Comparison of ENCODE assay signal across 17 mouse cellular contexts in the genomic region with DNA sequence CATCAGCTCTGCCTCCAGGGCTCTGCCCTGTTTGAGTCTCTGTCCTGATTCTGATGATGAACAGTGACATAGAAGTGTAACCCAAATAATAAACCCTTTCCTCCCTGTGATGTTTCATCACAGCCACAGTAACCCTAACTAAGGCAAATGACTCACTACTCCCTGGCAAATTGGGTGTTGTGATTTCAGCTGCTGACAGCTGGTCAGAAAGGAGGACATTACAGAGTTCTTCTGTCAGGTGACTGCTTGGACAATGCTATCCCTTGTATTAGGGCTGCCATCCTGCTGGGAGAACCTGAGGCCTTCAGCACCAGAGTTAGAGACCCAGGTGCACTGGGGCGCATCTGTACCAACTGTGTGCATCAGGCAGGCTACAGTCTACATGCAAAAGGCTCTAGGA. TPM values are rescaled to one million over a fixed set of nuclear protein-coding genes. Genes with fewer than 3 reads are reported as not detected.
A peak's percentile ranks its signal among the peaks of the same experiment; 100 is the strongest.
DNase-seq lines count a peak whose midpoint lies in the region; TF ChIP-seq lines count a peak whose summit lies in the region.
"Had no signal": no experiment of that assay in that cellular context is flagged by ENCODE, and none has a peak within 500 bp of the region (broad histone marks: within the 10 kb centered on the region; RNA-seq: fewer than 3 reads in every experiment).

No protein-coding gene starts in this region.

- no peaks in the 10 kb centered on the region for H3K36me3 ChIP-seq in thymus, adult 2 months (ENCODE audit: control insufficient read depth, insufficient read depth, low read length)
- H3K36me3 ChIP-seq: heart, embryonic 12.5 days; hindbrain, embryonic 15.5 days had no signal

- TF ChIP-seq CTCF in embryonic fibroblast, embryonic 13.5 days (IDR thresholded peaks at IDR 0.05; ENCODE audit: borderline replicate concordance, insufficient read depth, low read length), result no peak
- TF ChIP-seq CTCF in thymus, adult 2 months (IDR thresholded peaks at IDR 0.05; ENCODE audit: borderline replicate concordance, control insufficient read depth, extremely low read depth, insufficient read depth, low read length, poor library complexity), result no peak

- peaks cover 3% of the 10 kb centered on the region for H3K4me1 ChIP-seq in embryonic fibroblast, embryonic 13.5 days (ENCODE audit: control insufficient read depth, insufficient read depth, low read length)
- peaks cover 6% of the 10 kb centered on the region; the same call in 1 of the 2 replicates for H3K4me1 ChIP-seq in thymus, adult 2 months (replicated peaks; ENCODE audit: control insufficient read depth, insufficient read depth, low read length)
- H3K4me1 ChIP-seq: hindbrain, embryonic 15.5 days had no signal

- no peak for TF ChIP-seq POLR2A in embryonic fibroblast, embryonic 13.5 days (IDR thresholded peaks at IDR 0.05; ENCODE audit: low read depth, low read length)
- TF ChIP-seq POLR2A in thymus, adult 2 months (IDR thresholded peaks at IDR 0.05; ENCODE audit: control insufficient read depth, extremely low read depth, insufficient read depth, low read length, poor library complexity), result no peak

- no peaks in the 10 kb centered on the region for H3K27me3 ChIP-seq in thymus, adult 2 months (ENCODE audit: control insufficient read depth, insufficient read depth, low read length)
- H3K27me3 ChIP-seq: heart, embryonic 12.5 days; hindbrain, embryonic 15.5 days; Patski had no signal

- DNase-seq in 3134 (ENCODE audit: extremely low read depth, insufficient read length, low spot score) (peak; percentile 38), 3T3-L1 (ENCODE audit: low read depth, low spot score) (peak; percentile 73), NIH3T3 (ENCODE audit: low read depth) (peak; percentile 69), MN1 (ENCODE audit: low spot score) (no peak)
- no peak for DNase-seq in thymus, adult 2 months
- no peak for DNase-seq in lung, postnatal 14 days
- no peak for DNase-seq in left cerebral cortex, postnatal 10 days (ENCODE audit: extremely low spot score in 1 of 2, low spot score in 2 of 2)
- DNase-seq: adrenal gland, adult 2 months; adrenal gland, postnatal 25 days; cerebellum, adult 2 months; cerebellum, postnatal 14 days; gastrocnemius, postnatal 10 days had no signal

- no peak overlapping the region for H3K4me3 ChIP-seq in embryonic fibroblast, embryonic 13.5 days (ENCODE audit: insufficient read depth, low read length)
- no peak overlapping the region for H3K4me3 ChIP-seq in thymus, adult 2 months (ENCODE audit: control insufficient read depth, insufficient read depth, low read length)
- H3K4me3 ChIP-seq: erythroblast, embryonic 14.5 days; heart, embryonic 12.5 days; hindbrain, embryonic 15.5 days had no signal

- intact Hi-C loops in left cerebral cortex, postnatal 10 days (cut with DNase I), result no loop called here

- 93% methylated on average over 1 of the region's 1 CpGs for WGBS in thymus, adult 2 months

- H3K27ac ChIP-seq in embryonic fibroblast, embryonic 13.5 days (ENCODE audit: insufficient read depth, low read length), result 0 out of 2 replicates have a peak overlapping the region, but pooled peaks have one; percentile 7
- no peak overlapping the region for H3K27ac ChIP-seq in thymus, adult 2 months (ENCODE audit: control insufficient read depth, insufficient read depth, low read length)
- H3K27ac ChIP-seq: hindbrain, embryonic 15.5 days had no signal

RNA-seq across cellular contexts. Expression of gene Ampd3, which starts 14.7 kb away (rescaled TPM):
- 4.6 and 8.8 TPM in 2 replicates for polyA plus RNA-seq in embryonic fibroblast, embryonic 13.5 days (2011; ENCODE audit: insufficient read length, low read depth, missing spikeins)
- polyA plus RNA-seq in thymus, adult 2 months (2012; rRNA removed), result 6.8 and 9.8 TPM in 2 replicates
- 10 to 100 TPM; 23.4 to 28.3 TPM for total RNA-seq in left cerebral cortex, postnatal 10 days (2021)

Comparison
In these comparisons a context has a peak if more than half of its experiments do, and no peak if none do; other contexts are left out.
1. DNase-seq: peak in 3134 (single experiment), 3T3-L1 (single experiment) and NIH3T3 (single experiment); none in thymus, adult 2 months (single experiment), lung, postnatal 14 days (single experiment), left cerebral cortex, postnatal 10 days (0 of 2) and MN1 (single experiment).